9 mouse cellular contexts compared by ENCODE assay signal in the genomic region with DNA sequence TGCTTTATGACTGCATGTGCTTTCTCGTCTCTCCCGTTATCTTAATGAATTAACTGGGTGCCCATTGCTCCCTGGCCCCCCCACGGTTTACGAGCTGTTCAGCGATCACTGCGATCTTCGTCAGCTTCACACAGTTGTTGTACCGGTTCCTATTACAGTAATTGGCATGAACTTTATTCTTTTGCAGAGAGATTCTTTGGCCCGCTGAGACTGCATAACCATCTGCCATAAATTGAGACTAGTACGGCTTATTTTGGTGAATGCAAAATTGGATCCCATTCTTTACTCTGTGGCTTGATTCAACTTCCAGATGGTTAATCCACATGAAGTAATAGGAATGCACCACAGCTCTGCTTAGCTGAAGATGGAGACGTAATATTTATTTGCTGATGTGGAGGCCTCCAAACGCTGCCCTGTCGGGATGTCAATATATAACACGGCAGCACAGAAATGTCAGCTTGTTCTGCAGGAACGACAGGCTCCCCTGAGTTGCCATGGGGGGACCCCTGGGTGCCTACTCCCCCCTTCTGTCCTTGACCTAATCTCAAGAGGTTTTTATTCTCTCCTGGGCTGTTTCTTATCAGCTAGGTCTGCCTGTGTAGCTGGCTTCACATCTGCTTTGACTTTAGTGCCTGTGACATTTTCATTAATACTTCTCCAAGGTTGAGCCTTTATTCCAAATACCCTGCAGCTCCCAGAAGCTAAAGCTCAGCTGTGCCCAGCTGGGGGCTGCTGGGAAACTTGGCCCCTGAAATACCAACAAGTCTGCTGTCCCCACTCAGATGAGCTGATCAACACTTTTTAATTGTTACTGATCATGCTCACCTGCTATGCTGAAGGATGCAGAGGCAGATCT. TPM values are rescaled to one million over a fixed set of nuclear protein-coding genes. Genes with fewer than 3 reads are reported as not detected.
DNase-seq lines count a peak whose midpoint lies in the region; ATAC-seq lines count a peak whose summit lies in the region.
"Had no signal": no experiment of that assay in that cellular context is flagged by ENCODE, and none has a peak within 500 bp of the region (broad histone marks: within the 10 kb centered on the region; RNA-seq: fewer than 3 reads in every experiment).

No protein-coding gene starts in this region.

- peak overlapping the region; percentile 94 for H3K27ac ChIP-seq in limb, embryonic 11.5 days (replicated peaks; ENCODE audit: low read depth, low read length)

- ATAC-seq in limb, embryonic 11.5 days (ENCODE audit: insufficient number of reproducible peaks, low FRiP score, low TSS enrichment, low read depth) = peak; percentile 7; the same call in 1 of the 2 replicates

- 7% methylated on average over 15 of the region's 15 CpGs for WGBS in limb, embryonic 11.5 days

- H3K9ac ChIP-seq in limb, embryonic 11.5 days (ENCODE audit: low read length) = peak overlapping the region; percentile 5; the same call in 1 of the 2 replicates

- H3K4me2 ChIP-seq in limb, embryonic 11.5 days (ENCODE audit: low read depth, severe bottlenecking) = peak overlapping the region; percentile 48

- H3K4me3 ChIP-seq in limb, embryonic 11.5 days (ENCODE audit: low read depth, low read length) = peak overlapping the region; percentile 5; the same call in 1 of the 2 replicates

- H3K9me3 ChIP-seq in limb, embryonic 11.5 days (ENCODE audit: control insufficient read depth, low read length) = no peaks in the 10 kb centered on the region

- 0 out of 2 replicates have a peak, but pooled peaks cover 2% of the 10 kb centered on the region for H3K27me3 ChIP-seq in limb, embryonic 11.5 days (ENCODE audit: control insufficient read depth, insufficient read depth, low read length)

- peaks cover 36% of the 10 kb centered on the region for H3K4me1 ChIP-seq in limb, embryonic 11.5 days (ENCODE audit: control insufficient read depth, insufficient read depth, low read length)

- DNase-seq in embryo, embryonic 10.5 days (ENCODE audit: low spot score) = peak; percentile 37
- no peak for DNase-seq in embryo, embryonic 10 days (ENCODE audit: low spot score)
- DNase-seq in urinary bladder, postnatal 14 days (ENCODE audit: low spot score) = peak; percentile 30
- DNase-seq in urinary bladder, postnatal 10 days (ENCODE audit: low spot score) = no peak
- no peak for DNase-seq in limb, embryonic 11.5 days (ENCODE audit: low spot score)
- peak; percentile 51 for DNase-seq in telencephalon, adult 2 months (ENCODE audit: low read depth, low spot score)
- no peak for DNase-seq in adrenal gland, postnatal 10 days
- no peak for DNase-seq in adrenal gland, postnatal 14 days

- no peaks in the 10 kb centered on the region; the same call in 1 of the 2 replicates for H3K36me3 ChIP-seq in limb, embryonic 11.5 days (ENCODE audit: control insufficient read depth, insufficient read depth, low read length)

RNA-seq across cellular contexts. Expression of a gene that starts 22.7 kb away (rescaled TPM):
- 11.0 and 12.4 TPM in 2 replicates for polyA plus RNA-seq in limb, embryonic 11.5 days (2014; fragmentation: Nextera tagmentation; extraction: Ambion mirVana)
- 1 to 10 TPM; 6.4 to 8.5 TPM for total RNA-seq in adrenal gland, postnatal 10 days (2021)
- 4.6 and 5.1 TPM in 2 replicates for total RNA-seq in adrenal gland, postnatal 14 days (2021)
- polyA plus RNA-seq: C2C12 had no signal

Comparison
In these comparisons a context has a peak if more than half of its experiments do, and no peak if none do; other contexts are left out.
1. DNase-seq: peak in embryo, embryonic 10.5 days (single experiment), urinary bladder, postnatal 14 days (single experiment) and telencephalon, adult 2 months (single experiment); none in embryo, embryonic 10 days (single experiment), urinary bladder, postnatal 10 days (single experiment), limb, embryonic 11.5 days (single experiment), adrenal gland, postnatal 10 days (single experiment) and adrenal gland, postnatal 14 days (single experiment).